21 mouse cellular contexts compared by ENCODE assay signal in genomic region chr11:11726807-11727276, GRCm38 (mm10). TPM values are rescaled to one million over a fixed set of nuclear protein-coding genes. Genes with fewer than 3 reads are reported as not detected.
DNase-seq lines count a peak whose midpoint lies in the region; ATAC-seq and TF ChIP-seq lines count a peak whose summit lies in the region.
"Had no signal": no experiment of that assay in that cellular context is flagged by ENCODE, and none has a peak within 500 bp of the region (broad histone marks: within the 10 kb centered on the region; RNA-seq: fewer than 3 reads in every experiment).

No protein-coding gene starts in this region.

- H3K4me1 ChIP-seq in heart, embryonic 11.5 days (ENCODE audit: control insufficient read depth, insufficient read depth, low read length) = 0 out of 2 replicates have a peak, but pooled peaks cover 2% of the 10 kb centered on the region
- peaks cover 69 to 74% of the 10 kb centered on the region in 2 experiments for H3K4me1 ChIP-seq in liver, embryonic 14.5 days (replicated peaks; ENCODE audit: control insufficient read depth in 2 of 2, insufficient read depth in 2 of 2, low read length in 1 of 2)
- no peaks in the 10 kb centered on the region for H3K4me1 ChIP-seq in lung, adult 2 months (ENCODE audit: control insufficient read depth, insufficient read depth, low read length)
- H3K4me1 ChIP-seq: embryonic facial prominence, embryonic 15.5 days; heart, embryonic 13.5 days; intestine, embryonic 15.5 days; midbrain, embryonic 13.5 days had no signal

- TF ChIP-seq CTCF in liver, embryonic 14.5 days (IDR thresholded peaks at IDR 0.05; ENCODE audit: low read depth) = no peak
- TF ChIP-seq CTCF in lung, adult 2 months (IDR thresholded peaks at IDR 0.05; ENCODE audit: insufficient read depth, low read length) = no peak

- H3K4me3 ChIP-seq in heart, embryonic 11.5 days (ENCODE audit: low read depth, low read length) = no peak overlapping the region
- no peak overlapping the region for H3K4me3 ChIP-seq in liver, embryonic 14.5 days (ENCODE audit: insufficient read depth in 1 of 2, low read depth in 2 of 2, low read length in 2 of 2)
- H3K4me3 ChIP-seq in lung, adult 2 months (replicated peaks; ENCODE audit: extremely low read depth, low read depth, low read length) = no peak overlapping the region
- H3K4me3 ChIP-seq: embryonic facial prominence, embryonic 15.5 days; heart, embryonic 13.5 days; intestine, embryonic 15.5 days; midbrain, embryonic 13.5 days had no signal

- H3K36me3 ChIP-seq in heart, embryonic 11.5 days (ENCODE audit: control insufficient read depth, insufficient read depth, low read length) = no peaks in the 10 kb centered on the region
- H3K36me3 ChIP-seq in liver, embryonic 14.5 days (replicated peaks; ENCODE audit: control insufficient read depth, insufficient read depth, low read depth) = peaks cover 28% of the 10 kb centered on the region
- H3K36me3 ChIP-seq: embryonic facial prominence, embryonic 15.5 days; heart, embryonic 13.5 days; intestine, embryonic 15.5 days; midbrain, embryonic 13.5 days had no signal

- no peak for ATAC-seq in heart, embryonic 11.5 days (replicated peaks; ENCODE audit: insufficient number of reproducible peaks, low FRiP score, low TSS enrichment)
- no peak for ATAC-seq in liver, embryonic 14.5 days (ENCODE audit: insufficient read depth)
- ATAC-seq: forebrain, embryonic 14.5 days; intestine, embryonic 15.5 days; midbrain, embryonic 13.5 days had no signal

- no peak overlapping the region for H3K4me2 ChIP-seq in heart, embryonic 11.5 days
- H3K4me2 ChIP-seq in liver, embryonic 14.5 days (ENCODE audit: low read depth) = peak overlapping the region; percentile 5; the same call in 1 of the 2 replicates
- H3K4me2 ChIP-seq: embryonic facial prominence, embryonic 15.5 days; heart, embryonic 13.5 days; hindbrain, embryonic 14.5 days; intestine, embryonic 15.5 days; midbrain, embryonic 13.5 days had no signal

- DNase-seq in heart, postnatal 14 days = no peak
- peak; percentile 17 for DNase-seq in thymus, postnatal 25 days
- DNase-seq in thymus, postnatal 4 days = no peak
- DNase-seq in liver, embryonic 14.5 days (ENCODE audit: low read depth in 3 of 3, low spot score in 3 of 3) = no peak
- no peak for DNase-seq in right cerebral cortex, adult 18-20 months
- DNase-seq in lung, adult 2 months = no peak
- no peak for DNase-seq in cerebellum, adult 9-10 months
- DNase-seq: adrenal gland, postnatal 25 days; cerebellum, adult 9-11 months; heart, postnatal 4 days; kidney, postnatal 25 days; layer of hippocampus, postnatal 36 days; lung, adult 18-20 months; lung, postnatal 14 days had no signal

- TF ChIP-seq EP300 in liver, embryonic 14.5 days (IDR thresholded peaks at IDR 0.05; ENCODE audit: low read depth) = no peak

- H3K9ac ChIP-seq in heart, embryonic 11.5 days (ENCODE audit: low read depth, low read length) = no peak overlapping the region
- H3K9ac ChIP-seq in liver, embryonic 14.5 days (replicated peaks) = peak overlapping the region; percentile 43
- H3K9ac ChIP-seq: embryonic facial prominence, embryonic 15.5 days; heart, embryonic 13.5 days; hindbrain, embryonic 14.5 days; intestine, embryonic 15.5 days; midbrain, embryonic 13.5 days had no signal

- TF ChIP-seq POLR2A in lung, adult 2 months (IDR thresholded peaks at IDR 0.05; ENCODE audit: borderline replicate concordance, extremely low read depth, low read depth, low read length) = no peak

- no peaks in the 10 kb centered on the region for H3K9me3 ChIP-seq in heart, embryonic 11.5 days (replicated peaks; ENCODE audit: control insufficient read depth, low read length)
- H3K9me3 ChIP-seq in liver, embryonic 14.5 days (ENCODE audit: control insufficient read depth, low read length) = no peaks in the 10 kb centered on the region
- H3K9me3 ChIP-seq: embryonic facial prominence, embryonic 15.5 days; heart, embryonic 13.5 days; intestine, embryonic 15.5 days; midbrain, embryonic 13.5 days had no signal

- 0 out of 2 replicates have a peak overlapping the region, but pooled peaks have one; percentile 3 for H3K27ac ChIP-seq in heart, embryonic 11.5 days (ENCODE audit: low read depth, low read length)
- peak overlapping the region; percentile 100 for H3K27ac ChIP-seq in liver, embryonic 14.5 days
- H3K27ac ChIP-seq: embryonic facial prominence, embryonic 15.5 days; heart, embryonic 13.5 days; hindbrain, embryonic 14.5 days; intestine, embryonic 15.5 days; midbrain, embryonic 13.5 days had no signal

- H3K27me3 ChIP-seq in heart, embryonic 11.5 days (ENCODE audit: control insufficient read depth, insufficient read depth, low read length) = no peaks in the 10 kb centered on the region
- no peaks in the 10 kb centered on the region for H3K27me3 ChIP-seq in liver, embryonic 14.5 days (ENCODE audit: control insufficient read depth, insufficient read depth, low read length)
- H3K27me3 ChIP-seq: embryonic facial prominence, embryonic 15.5 days; heart, embryonic 13.5 days; intestine, embryonic 15.5 days; midbrain, embryonic 13.5 days had no signal

- 46% methylated on average over 4 of the region's 4 CpGs for WGBS in heart, embryonic 11.5 days (ENCODE audit: insufficient replicate concordance)
- WGBS in liver, embryonic 14.5 days (ENCODE audit: insufficient replicate concordance) = 30% methylated on average over 4 of the region's 4 CpGs
- 66% methylated on average over 4 of the region's 4 CpGs for WGBS in lung, adult 2 months

- intact Hi-C loops in heart, postnatal 14 days (cut with DNase I) = no loop called here

RNA-seq across cellular contexts. Expression of gene Ikzf1, which starts 42.0 kb away (rescaled TPM):
- 7.0 and 7.6 TPM in 2 replicates for polyA plus RNA-seq in heart, embryonic 11.5 days (2014; fragmentation: Nextera tagmentation; extraction: Ambion mirVana)
- total RNA-seq in heart, postnatal 14 days (2021) = 10 to 100 TPM in 1 of 2 experiments, 1 to 10 TPM in 1; 2.2 to 10.4 TPM
- polyA plus RNA-seq in liver, embryonic 14.5 days (2012; rRNA removed) = 63.3 and 65.4 TPM in 2 replicates
- 46.6 and 60.5 TPM in 2 replicates for polyA plus RNA-seq in liver, embryonic 14.5 days (2014; fragmentation: Nextera tagmentation; extraction: Ambion mirVana)
- polyA plus RNA-seq in lung, adult 2 months (2012; rRNA removed) = 28.0 and 39.9 TPM in 2 replicates
